Mouse (Mus musculus) hindbrain, embryonic 10.5 days (tissue): ENCODE measurements at regions not wholly inside any gene's neighbourhood (a gene's known extent, or its start where the extent isn't known, plus 50 kb on each side); places are given as distances from the start of the nearest gene placed in this dataset.
"Not testable (repeated sequence)": the region's sequence is repeated elsewhere in the genome, so short reads cannot be mapped to it uniquely, and the experiment has no call there.

Experiments
- DNase-seq: peaks from one replicate; pipeline ENCODE4 v3.0.0-alpha.2; 2017; ENCODE audit warnings: low spot score
- H3K27ac ChIP-seq: fragments of 300-500 bp; sonication (generic); 2 replicates; pipeline ENCODE4 v1.5.1; 2016; ENCODE audit warnings: mild to moderate bottlenecking, moderate library complexity
- H3K27me3 ChIP-seq: fragments of 300-500 bp; sonication (generic); 2 replicates; pipeline ENCODE4 v1.6.1; 2016; ENCODE audit warnings: mild to moderate bottlenecking; ENCODE audit not compliant: poor library complexity, insufficient read depth, severe bottlenecking
- H3K36me3 ChIP-seq: fragments of 300-500 bp; sonication (generic); 2 replicates; pipeline ENCODE4 v1.6.1; 2016; ENCODE audit warnings: mild to moderate bottlenecking, moderate library complexity
- H3K4me1 ChIP-seq: fragments of 300-500 bp; sonication (generic); replicated peaks from 2 replicates; pipeline ENCODE4 v1.6.1; 2016; ENCODE audit warnings: mild to moderate bottlenecking
- H3K4me3 ChIP-seq: fragments of 300-500 bp; sonication (generic); 2 replicates; pipeline ENCODE4 v1.5.1; 2016; ENCODE audit warnings: mild to moderate bottlenecking, moderate library complexity
- H3K9me3 ChIP-seq: fragments of 300-500 bp; sonication (generic); 2 replicates; pipeline ENCODE4 v1.6.1; 2016; ENCODE audit warnings: mild to moderate bottlenecking, moderate library complexity
- WGBS: fragments of 180-500 bp; shearing (Covaris S2); methylation state at CpG from one replicate; pipeline ENCODE4 v1.1.7; 2016; 5-methylcytosine and 5-hydroxymethylcytosine counted together

GRCm38 (mm10) chr14:89642836-89643235 is 1171.6 kb upstream of the Pcdh20 start:
- no peaks in the 10 kb centered on the region for H3K4me1 ChIP-seq
- 88% methylated on average over 6 of the region's 6 CpGs for WGBS
- H3K27ac ChIP-seq = no peak overlapping the region
- no peaks in the 10 kb centered on the region for H3K27me3 ChIP-seq
- H3K4me3 ChIP-seq = no peak overlapping the region
- H3K9me3 ChIP-seq = no peaks in the 10 kb centered on the region
- no peak for DNase-seq
- H3K36me3 ChIP-seq = no peaks in the 10 kb centered on the region

- no peak overlapping the region for H3K4me3 ChIP-seq
- no peaks in the 10 kb centered on the region for H3K4me1 ChIP-seq
- H3K27ac ChIP-seq = no peak overlapping the region
- H3K36me3 ChIP-seq = no peaks in the 10 kb centered on the region
- H3K9me3 ChIP-seq = no peaks in the 10 kb centered on the region
- 86% methylated on average over 6 of the region's 6 CpGs for WGBS
- no peak for DNase-seq
- no peaks in the 10 kb centered on the region for H3K27me3 ChIP-seq
These were observed 1168.1 kb upstream of the Pcdh20 start for GRCm38 (mm10) chr14:89639322-89639721.

GRCm38 (mm10) chr14:89636689-89637088 is 1165.5 kb upstream of the Pcdh20 start:
- H3K9me3 ChIP-seq = no peaks in the 10 kb centered on the region
- no peak for DNase-seq
- H3K4me3 ChIP-seq = no peak overlapping the region
- no peaks in the 10 kb centered on the region for H3K36me3 ChIP-seq
- H3K27me3 ChIP-seq = no peaks in the 10 kb centered on the region
- no peak overlapping the region for H3K27ac ChIP-seq
- 74% methylated on average over 2 of the region's 2 CpGs for WGBS
- H3K4me1 ChIP-seq = no peaks in the 10 kb centered on the region

- Histone ChIP-seq H3K4me1 (no peaks in the 10 kb centered on the region), H3K4me3 (no peak overlapping the region), H3K9me3 (no peaks in the 10 kb centered on the region), H3K27me3 (no peaks in the 10 kb centered on the region), H3K36me3 (no peaks in the 10 kb centered on the region), H3K27ac (no peak overlapping the region)
- no peak for DNase-seq
- WGBS = 81% methylated on average over 1 of the region's 1 CpGs
These were observed 1163.4 kb upstream of the Pcdh20 start for GRCm38 (mm10) chr14:89634559-89635124.

GRCm38 (mm10) chr14:89633654-89634053 is 1162.5 kb upstream of the Pcdh20 start:
- Histone ChIP-seq H3K4me1 (no peaks in the 10 kb centered on the region), H3K4me3 (no peak overlapping the region), H3K27me3 (no peaks in the 10 kb centered on the region), H3K36me3 (no peaks in the 10 kb centered on the region), H3K9me3 (no peaks in the 10 kb centered on the region), H3K27ac (no peak overlapping the region)
- 89% methylated on average over 1 of the region's 1 CpGs for WGBS
- no peak for DNase-seq

DNA sequence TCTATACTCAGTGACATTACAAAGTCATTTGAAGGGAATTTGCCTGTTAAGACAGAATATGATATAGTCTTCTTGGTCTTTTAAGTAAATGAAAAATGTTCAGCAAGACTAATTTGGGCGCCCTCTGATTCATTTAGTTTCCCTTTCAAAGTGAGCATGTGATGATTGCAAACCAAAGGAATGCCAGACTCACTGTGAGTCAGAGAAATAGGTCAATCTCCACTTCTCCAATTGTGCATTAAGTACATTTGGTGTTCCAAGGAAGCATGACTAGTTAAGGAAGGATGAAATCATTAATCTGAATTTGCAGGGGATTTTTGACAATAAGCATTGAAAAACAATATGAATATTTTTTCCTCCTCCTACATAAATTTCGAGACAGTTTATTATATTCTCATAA is 1139.5 kb upstream of the Pcdh20 start:
- H3K27me3 ChIP-seq = no peaks in the 10 kb centered on the region
- H3K9me3 ChIP-seq = no peaks in the 10 kb centered on the region
- H3K4me1 ChIP-seq = no peaks in the 10 kb centered on the region
- H3K36me3 ChIP-seq = no peaks in the 10 kb centered on the region
- WGBS = 76% methylated on average over 2 of the region's 2 CpGs
- no peak overlapping the region for H3K27ac ChIP-seq
- H3K4me3 ChIP-seq = no peak overlapping the region
- DNase-seq = no peak

DNA sequence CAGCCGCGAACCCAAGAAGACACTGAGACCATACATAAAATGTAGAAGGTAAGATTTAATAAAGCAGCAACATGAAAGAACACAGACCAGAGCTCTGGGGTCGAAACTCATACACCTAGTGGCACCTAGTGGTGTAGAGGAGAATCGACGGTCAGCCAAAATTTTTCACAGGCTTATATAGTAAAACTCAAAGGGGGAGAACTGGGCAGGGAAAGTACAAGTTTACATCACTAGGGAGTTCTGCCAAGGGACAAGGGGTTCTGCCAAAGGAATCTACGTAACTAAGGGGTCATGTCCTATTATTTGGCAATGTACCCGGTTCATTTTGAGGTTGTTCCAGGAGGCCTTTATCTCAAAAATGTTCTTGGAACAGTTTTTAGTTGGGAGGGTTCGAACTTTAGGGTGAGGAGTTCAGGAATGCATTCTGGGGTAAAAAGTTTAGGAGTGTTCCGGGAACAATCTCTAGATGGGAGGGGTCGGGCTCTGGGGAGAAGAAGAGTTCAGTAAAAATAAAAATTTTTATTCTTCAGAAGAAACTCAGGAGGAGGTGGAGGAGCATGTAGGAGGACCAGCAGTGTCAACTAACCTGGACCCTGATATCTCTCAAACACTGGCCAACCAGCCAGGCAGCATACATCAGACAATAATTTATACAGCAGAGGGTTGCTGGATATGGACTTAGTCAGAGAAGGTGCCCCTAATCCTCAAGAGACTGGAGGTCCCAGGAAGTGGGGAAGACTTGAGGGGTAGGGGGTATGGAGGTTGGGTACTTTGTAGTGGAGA is 1138.7 kb upstream of the Pcdh20 start:
- WGBS = 59% methylated on average over 10 of the region's 10 CpGs
- not testable (repeated sequence) for H3K4me1 ChIP-seq, H3K27ac ChIP-seq, DNase-seq, H3K27me3 ChIP-seq, H3K36me3 ChIP-seq, H3K4me3 ChIP-seq, H3K9me3 ChIP-seq

- DNase-seq = no peak
- no peak overlapping the region for H3K27ac ChIP-seq
- no peak overlapping the region for H3K4me3 ChIP-seq
- no peaks in the 10 kb centered on the region for H3K27me3 ChIP-seq
- H3K4me1 ChIP-seq = no peaks in the 10 kb centered on the region
- WGBS = 87% methylated on average over 1 of the region's 1 CpGs
- H3K9me3 ChIP-seq = no peaks in the 10 kb centered on the region
- H3K36me3 ChIP-seq = no peaks in the 10 kb centered on the region
These were observed 1136.4 kb upstream of the Pcdh20 start for GRCm38 (mm10) chr14:89607550-89607949.

- 81% methylated on average over 1 of the region's 1 CpGs for WGBS
- Histone ChIP-seq H3K36me3 (no peaks in the 10 kb centered on the region), H3K4me1 (no peaks in the 10 kb centered on the region), H3K9me3 (no peaks in the 10 kb centered on the region), H3K27ac (no peak overlapping the region), H3K4me3 (no peak overlapping the region), H3K27me3 (no peaks in the 10 kb centered on the region)
- no peak for DNase-seq
These were observed 1126.6 kb upstream of the Pcdh20 start for GRCm38 (mm10) chr14:89597812-89598211.

GRCm38 (mm10) chr14:89573576-89573975 is 1102.4 kb upstream of the Pcdh20 start:
- Histone ChIP-seq H3K4me3 (no peak overlapping the region), H3K9me3 (no peaks in the 10 kb centered on the region), H3K27ac (no peak overlapping the region), H3K36me3 (no peaks in the 10 kb centered on the region), H3K4me1 (no peaks in the 10 kb centered on the region), H3K27me3 (no peaks in the 10 kb centered on the region)
- 77% methylated on average over 3 of the region's 3 CpGs for WGBS
- DNase-seq = no peak

GRCm38 (mm10) chr14:89571703-89572102 is 1100.5 kb upstream of the Pcdh20 start:
- no peaks in the 10 kb centered on the region for H3K36me3 ChIP-seq
- 82% methylated on average over 1 of the region's 1 CpGs for WGBS
- H3K4me3 ChIP-seq = no peak overlapping the region
- H3K27me3 ChIP-seq = no peaks in the 10 kb centered on the region
- H3K9me3 ChIP-seq = no peaks in the 10 kb centered on the region
- H3K27ac ChIP-seq = no peak overlapping the region
- no peaks in the 10 kb centered on the region for H3K4me1 ChIP-seq
- DNase-seq = no peak

GRCm38 (mm10) chr14:89559822-89560477 is 1088.8 kb upstream of the Pcdh20 start:
- no peaks in the 10 kb centered on the region for H3K36me3 ChIP-seq
- no peaks in the 10 kb centered on the region for H3K27me3 ChIP-seq
- no peak overlapping the region for H3K4me3 ChIP-seq
- 87% methylated on average over 3 of the region's 3 CpGs for WGBS
- H3K9me3 ChIP-seq = no peaks in the 10 kb centered on the region
- peaks cover 7% of the 10 kb centered on the region for H3K4me1 ChIP-seq
- no peak overlapping the region for H3K27ac ChIP-seq
- no peak for DNase-seq

DNA sequence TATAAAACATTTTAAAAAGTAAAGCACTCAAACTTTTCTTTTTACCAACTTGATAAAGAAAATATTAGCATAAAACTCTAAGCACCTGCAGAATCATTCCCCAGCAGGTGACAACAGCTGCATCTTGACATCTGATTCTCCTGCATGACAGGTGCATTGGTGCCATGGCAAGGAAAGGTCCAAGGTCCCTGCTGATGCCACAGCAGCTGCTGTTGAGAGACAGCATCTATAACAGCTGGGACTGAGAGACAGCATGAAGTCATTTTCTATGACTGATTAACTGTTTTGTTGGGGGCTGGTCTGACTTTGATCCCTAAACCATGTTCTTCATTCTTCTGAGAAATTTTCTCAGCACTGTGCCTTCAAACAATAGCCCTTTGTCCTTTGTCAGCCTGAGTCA is 1086.1 kb upstream of the Pcdh20 start:
- no peak overlapping the region for H3K4me3 ChIP-seq
- H3K27me3 ChIP-seq = no peaks in the 10 kb centered on the region
- no peaks in the 10 kb centered on the region for H3K36me3 ChIP-seq
- DNase-seq = peak; percentile 27
- H3K9me3 ChIP-seq = no peaks in the 10 kb centered on the region
- peaks cover 7% of the 10 kb centered on the region for H3K4me1 ChIP-seq
- H3K27ac ChIP-seq = no peak overlapping the region
